Mouse (Mus musculus) CH12.LX (cell line): ENCODE measurements around the gene G430095P16Rik.

Source experiments
- CTCF ChIP-seq, 2 experiments: IDR thresholded peaks in 1 of 2; conservative IDR thresholded peaks in 1 of 2; 2 replicates each; pipeline ENCODE4 v1.5.1; 2011 to 2012; ENCODE audit warnings: low read depth in 2 of 2, low read length in 2 of 2, improper control_type of control experiment in 1 of 2, inconsistent platforms in 1 of 2, mild to moderate bottlenecking in 1 of 2, moderate library complexity in 1 of 2
- E2F4 ChIP-seq: IDR thresholded peaks from 2 replicates; pipeline ENCODE4 v1.6.1; 2011; ENCODE audit warnings: low read depth, low read length, improper control_type of control experiment; ENCODE audit not compliant: insufficient replicate concordance
- ETS1 ChIP-seq: conservative IDR thresholded peaks from 2 replicates; pipeline ENCODE4 v1.6.1; 2012; ENCODE audit warnings: low read depth, mild to moderate bottlenecking, inconsistent platforms, low read length, improper control_type of control experiment, moderate library complexity
- MAX ChIP-seq: IDR thresholded peaks from 2 replicates; pipeline ENCODE4 v1.6.1; 2011; ENCODE audit warnings: low read length, improper control_type of control experiment
- MAZ ChIP-seq: IDR thresholded peaks from 2 replicates; pipeline ENCODE4 v1.6.1; 2012; ENCODE audit warnings: low read depth, mild to moderate bottlenecking, inconsistent platforms, low read length, improper control_type of control experiment, moderate library complexity
- MYC ChIP-seq: IDR thresholded peaks from 2 replicates; pipeline ENCODE4 v1.6.1; 2011; ENCODE audit warnings: low read depth, mild to moderate bottlenecking, improper control_type of control experiment, low read length
- NRF1 ChIP-seq: IDR thresholded peaks from 2 replicates; pipeline ENCODE4 v1.6.1; 2014; ENCODE audit warnings: low read depth, mild to moderate bottlenecking, inconsistent platforms, low read length, improper control_type of control experiment, moderate library complexity
- POLR2A ChIP-seq: IDR thresholded peaks from 2 replicates; pipeline ENCODE4 v1.6.1; 2011; ENCODE audit warnings: low read depth, mild to moderate bottlenecking, improper control_type of control experiment, low read length
- RAD21 ChIP-seq: IDR thresholded peaks from 2 replicates; pipeline ENCODE4 v1.6.1; 2011; ENCODE audit warnings: low read depth, mild to moderate bottlenecking, low read length, improper control_type of control experiment, moderate library complexity
- RCOR1 ChIP-seq: conservative IDR thresholded peaks from 2 replicates; pipeline ENCODE4 v1.6.1; 2012; ENCODE audit warnings: low read depth, mild to moderate bottlenecking, inconsistent platforms, low read length, improper control_type of control experiment
- TBP ChIP-seq: conservative IDR thresholded peaks from 2 replicates; pipeline ENCODE4 v1.6.1; 2011; ENCODE audit warnings: low read depth, low read length, improper control_type of control experiment
- USF1 ChIP-seq: IDR thresholded peaks from 2 replicates; pipeline ENCODE4 v1.6.1; 2014; ENCODE audit warnings: low read depth, mild to moderate bottlenecking, inconsistent platforms, low read length, improper control_type of control experiment

DNA sequence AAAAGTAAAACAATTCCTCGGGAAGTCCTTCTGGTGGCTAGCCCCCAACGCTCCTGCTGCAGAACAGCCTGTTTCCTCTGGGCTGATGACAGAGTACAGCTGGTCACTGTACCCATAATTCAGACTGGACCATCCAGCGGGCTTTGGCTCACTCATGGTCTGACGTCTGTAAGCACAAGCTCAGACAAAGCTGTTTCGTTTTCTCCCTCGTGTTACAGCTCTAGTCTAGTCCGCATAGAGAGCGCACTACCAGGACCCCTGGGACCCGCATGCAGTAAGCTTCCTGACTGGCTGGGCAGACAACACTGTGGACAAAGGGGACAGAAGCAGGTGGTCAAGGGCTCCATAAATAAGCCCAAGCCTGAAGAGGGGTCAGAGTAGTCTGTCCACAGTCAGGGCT lies 43.6 kb downstream of the G430095P16Rik start:
- TF ChIP-seq MYC (no peak), POLR2A (no peak), CTCF (conservative IDR thresholded peaks at IDR 0.05 in 1 of 2, IDR thresholded peaks at IDR 0.05 in 1 of 2; ENCODE audit: low read depth in 2 of 2, low read length in 2 of 2) (no peak), NRF1 (no peak), RCOR1 (no peak), USF1 (no peak), RAD21 (no peak), TBP (no peak), MAX (no peak), ETS1 (no peak), MAZ (no peak), E2F4 (no peak)
